Mouse (Mus musculus) common myeloid progenitor, adult 5-6 weeks (primary cell): ENCODE results near the gene Shisal1. TPM values are rescaled to one million over a fixed set of nuclear protein-coding genes. Genes with fewer than 3 reads are reported as not detected.

ENCODE experiments used
- ATAC-seq: replicated peaks from 2 replicates; pipeline ENCODE4 v1.8.0; 2016; ENCODE audit warnings: low read depth, mild to moderate bottlenecking, moderate TSS enrichment, inconsistent platforms; ENCODE audit not compliant: poor library complexity, severe bottlenecking
- total RNA-seq: library from RNA; stranded (forward); fragments of 200-1000, 187-1606 nt; gene quantifications from 2 replicates; pipeline ENCODE4 v1.2.3, GENCODE M21; 2017

The Shisal1 gene
- total RNA-seq, 1 experiment from 2014 or later: not detected

- no peak; the same call in 1 of the 2 replicates for ATAC-seq
Observed at GRCm38 (mm10) chr15:84430482-84430881, 16.4 kb downstream of the Shisal1 start.

GRCm38 (mm10) chr15:84427624-84428023 is 19.3 kb downstream of the Shisal1 start:
- no peak for ATAC-seq

GRCm38 (mm10) chr15:84425733-84426132 is 21.2 kb downstream of the Shisal1 start:
- ATAC-seq: no peak

GRCm38 (mm10) chr15:84423781-84424180 is 23.1 kb downstream of the Shisal1 start:
- no peak for ATAC-seq

DNA sequence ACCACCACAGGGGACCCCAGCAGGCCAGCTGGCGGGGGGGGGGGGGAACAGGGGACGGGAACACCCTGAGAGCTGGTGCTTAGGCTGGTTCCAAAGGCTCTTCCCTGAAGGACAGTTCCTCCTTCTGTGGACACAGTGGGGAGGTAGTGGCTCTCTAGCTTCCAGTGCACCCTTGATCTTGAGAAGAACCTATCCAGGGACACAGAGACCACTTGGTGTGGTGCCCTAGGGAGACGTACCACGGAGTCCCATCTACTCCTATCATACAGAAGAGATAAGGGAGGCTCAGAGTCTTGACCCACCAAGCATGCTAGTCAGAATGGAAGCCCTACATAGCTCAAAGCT is 28.7 kb downstream of the Shisal1 start:
- ATAC-seq: no peak

DNA sequence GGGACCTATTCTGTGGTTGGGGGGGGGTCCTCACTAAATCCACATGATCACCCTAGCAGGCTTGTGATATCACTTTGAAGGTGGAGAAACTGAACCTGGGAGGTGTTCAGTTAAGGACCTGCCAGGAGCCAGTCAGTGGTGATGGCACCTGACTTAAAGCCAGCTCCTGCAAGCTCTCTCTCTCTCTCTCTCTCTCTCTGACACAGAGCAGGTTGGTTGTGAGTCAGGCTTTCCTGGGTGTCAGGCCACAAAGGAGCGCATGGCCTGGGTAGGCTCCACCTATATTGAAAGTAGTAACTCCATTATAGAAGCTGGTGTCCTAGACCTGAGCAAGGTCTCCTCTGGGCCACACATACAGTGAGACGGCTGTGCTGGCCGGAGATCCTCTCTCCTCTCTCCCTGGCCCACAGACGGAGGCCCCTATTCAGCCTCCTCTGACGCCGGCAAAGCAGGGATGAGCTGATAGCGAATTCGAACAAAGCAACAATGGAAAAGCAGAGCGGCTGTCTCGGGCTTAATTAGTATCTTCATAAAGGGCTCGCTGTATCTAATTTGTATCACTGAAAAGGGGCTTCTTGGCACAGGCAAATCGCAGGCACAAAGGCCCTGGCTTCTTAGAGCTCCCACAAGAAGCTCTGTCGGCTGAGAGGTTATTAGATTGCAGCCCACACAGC is 29.2 kb downstream of the Shisal1 start:
- ATAC-seq: no peak

- no peak for ATAC-seq
Observed at GRCm38 (mm10) chr15:84417017-84417416, 29.9 kb downstream of the Shisal1 start.

DNA sequence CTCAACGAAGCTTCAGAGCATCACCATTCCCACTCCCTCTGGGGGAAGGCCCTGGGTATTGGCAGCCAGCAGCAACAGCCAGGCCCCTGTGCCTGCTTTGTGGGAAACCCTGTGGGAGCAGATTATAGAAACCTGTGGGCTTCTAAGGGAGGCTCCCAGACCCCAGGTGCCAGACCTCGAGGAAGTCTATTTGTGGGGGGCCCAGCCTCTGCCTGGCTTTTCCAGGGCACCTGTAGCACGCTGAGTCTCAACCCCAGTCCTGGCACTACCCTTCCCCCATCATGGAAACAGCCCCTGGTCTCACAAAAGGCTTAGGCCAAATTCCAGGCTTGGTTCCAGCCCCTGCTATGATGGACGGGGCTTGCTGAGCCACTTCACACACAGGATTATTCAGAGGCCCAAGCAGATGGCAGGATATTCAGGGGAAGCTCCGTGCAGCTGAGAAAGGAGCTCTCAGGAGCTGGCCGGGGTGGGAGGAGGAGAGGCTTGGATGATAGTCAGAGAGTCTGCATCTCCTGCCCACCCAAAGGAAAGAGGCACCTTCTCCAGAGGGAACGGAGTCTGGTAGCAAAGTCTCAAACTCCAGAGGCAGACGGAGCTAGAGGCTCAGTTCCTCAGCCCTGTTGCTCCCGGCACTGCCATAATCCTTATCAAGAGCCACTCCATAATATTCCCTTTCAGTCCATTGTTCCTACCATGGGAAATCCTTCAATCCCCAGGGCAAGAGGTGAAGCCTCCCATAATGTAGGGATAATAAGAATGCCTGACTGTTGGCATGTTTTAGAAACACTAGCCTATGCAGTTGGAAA is 32.7 kb downstream of the Shisal1 start:
- no peak for ATAC-seq

- peak; percentile 96 for ATAC-seq
Observed at GRCm38 (mm10) chr15:84412409-84412808, 34.5 kb downstream of the Shisal1 start.

DNA sequence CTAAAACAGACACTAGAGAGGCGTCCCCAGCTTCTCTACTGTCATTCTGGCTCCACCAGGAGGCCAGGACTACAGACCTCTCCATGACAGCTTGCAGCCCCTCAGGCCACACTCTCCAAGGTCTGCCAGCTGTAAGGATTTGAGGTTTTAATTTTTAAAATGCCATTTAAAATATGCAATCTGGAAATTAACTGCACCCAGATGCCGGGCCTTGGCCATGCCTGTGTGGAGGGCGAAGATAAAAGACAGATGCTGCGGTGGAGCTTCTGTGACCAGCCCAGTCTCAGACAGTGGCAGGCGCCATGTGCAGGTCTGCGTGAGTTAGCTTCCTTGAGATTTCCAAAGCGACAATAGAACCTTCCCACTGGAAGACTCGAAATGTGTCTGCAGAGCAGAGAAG is 36.8 kb downstream of the Shisal1 start:
- ATAC-seq: no peak

DNA sequence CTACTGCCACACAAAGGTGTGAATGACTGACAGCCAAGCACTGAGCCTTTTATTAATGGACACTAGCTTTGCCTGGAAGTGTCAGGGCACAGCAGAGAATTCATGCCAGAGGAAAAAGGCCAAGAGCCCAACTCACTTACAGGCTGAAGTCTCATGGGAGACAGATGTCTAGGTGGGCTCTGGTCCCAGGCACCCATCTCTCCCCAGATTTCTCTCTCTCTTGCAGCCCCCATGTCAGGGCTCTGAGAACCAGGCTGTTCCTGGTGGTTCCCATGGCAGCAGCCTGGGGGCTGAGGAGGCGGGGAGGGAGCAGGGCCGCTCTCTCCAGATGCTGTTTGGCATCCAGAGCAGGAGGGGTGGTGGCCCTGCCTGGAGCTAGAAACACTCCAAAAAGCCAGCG is 38.3 kb downstream of the Shisal1 start:
- ATAC-seq: no peak

- ATAC-seq: no peak
Observed at GRCm38 (mm10) chr15:84405759-84406158, 41.1 kb downstream of the Shisal1 start.

DNA sequence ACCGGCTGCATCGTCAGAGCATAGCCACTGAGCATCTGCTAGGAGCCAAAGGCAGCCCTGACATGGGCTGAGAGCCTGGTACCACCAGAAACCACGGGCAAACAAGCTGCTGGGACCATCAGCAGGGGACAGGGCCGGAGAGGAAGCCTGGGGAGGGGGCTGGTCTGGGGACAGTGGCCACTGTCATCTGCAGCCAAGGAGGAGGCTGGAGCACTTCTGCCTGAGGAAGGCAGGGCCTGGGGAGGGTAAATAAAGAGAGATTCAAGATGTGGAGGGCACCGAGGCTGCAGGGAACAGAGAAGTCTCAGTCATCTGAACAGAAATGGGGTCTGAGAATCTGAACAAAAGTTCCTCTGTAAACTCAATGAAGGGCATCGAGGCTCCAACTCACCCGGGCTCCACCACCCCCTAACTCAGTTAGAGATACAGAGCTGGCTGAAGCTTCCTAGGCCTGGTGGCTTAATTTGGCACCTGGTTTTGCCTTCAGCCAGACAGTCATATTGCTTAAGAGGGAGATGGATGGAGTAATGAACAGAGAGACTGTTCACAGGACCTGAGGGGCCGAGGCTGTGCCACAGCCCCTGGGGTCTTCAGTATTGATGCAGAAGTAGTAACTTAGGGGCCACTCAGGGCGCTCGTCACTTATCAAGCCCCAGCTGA is 43.3 kb downstream of the Shisal1 start:
- no peak for ATAC-seq

GRCm38 (mm10) chr15:84398617-84399016 is 48.3 kb downstream of the Shisal1 start:
- ATAC-seq: no peak

DNA sequence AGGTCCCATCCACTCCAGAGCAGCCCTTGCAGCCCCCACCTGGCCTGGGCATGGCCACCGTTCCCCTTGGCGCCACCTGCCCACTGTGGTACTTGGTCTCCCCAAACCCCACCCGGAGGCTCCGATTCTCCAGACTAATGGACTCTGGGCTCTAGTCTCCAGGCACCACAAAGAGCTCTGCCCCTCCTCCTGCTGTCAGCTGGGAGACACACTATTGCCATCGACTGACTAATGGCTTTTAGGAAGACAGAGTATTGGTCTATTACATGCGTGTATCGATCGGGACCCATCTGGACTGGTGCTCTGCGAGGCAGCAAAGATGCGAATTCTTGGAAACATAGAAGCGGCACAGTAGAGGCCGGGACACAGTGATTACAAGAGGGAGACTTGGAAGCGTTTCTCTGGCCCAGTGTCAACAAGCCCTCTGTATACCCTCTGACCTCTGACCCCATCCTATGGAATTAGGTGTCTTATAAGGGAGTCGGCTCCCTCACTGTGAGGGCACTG is 49.2 kb downstream of the Shisal1 start:
- ATAC-seq: no peak

- no peak for ATAC-seq
Observed at GRCm38 (mm10) chr15:84395341-84396067, 51.4 kb downstream of the Shisal1 start.

GRCm38 (mm10) chr15:84393341-84393740 is 53.6 kb downstream of the Shisal1 start:
- no peak for ATAC-seq

GRCm38 (mm10) chr15:84392840-84393239 is 54.1 kb downstream of the Shisal1 start:
- no peak for ATAC-seq

DNA sequence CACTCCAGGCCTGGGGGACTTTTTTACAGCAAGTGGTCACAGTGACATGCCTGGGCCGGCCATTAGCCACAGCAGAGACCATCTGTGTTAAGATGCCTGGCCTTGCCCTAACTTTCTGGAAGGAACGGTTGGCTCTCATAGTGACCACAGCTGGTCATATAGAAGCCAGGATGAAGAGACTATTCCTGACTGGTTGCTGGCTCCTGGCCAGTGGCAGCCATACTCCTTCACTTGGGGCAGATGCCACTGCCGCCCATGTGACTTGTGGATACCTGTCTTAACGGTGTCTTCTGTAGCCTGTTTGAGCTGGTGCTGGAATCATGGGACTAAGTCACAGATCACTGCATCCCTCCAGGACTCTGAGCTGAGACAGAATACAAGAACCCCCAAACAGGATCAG is 54.8 kb downstream of the Shisal1 start:
- ATAC-seq: no peak

GRCm38 (mm10) chr15:84388698-84389131 is 58.2 kb downstream of the Shisal1 start:
- peak; percentile 80 for ATAC-seq
